Mouse (Mus musculus) ES-Bruce4 (cell line): ENCODE measurements around the gene Hap1. TPM values are rescaled to one million over a fixed set of nuclear protein-coding genes. Genes with fewer than 3 reads are reported as not detected.

Experiments used
- H3K27ac ChIP-seq: 2 replicates; pipeline ENCODE4 v1.5.1; 2012; ENCODE audit warnings: low read length, inconsistent platforms; ENCODE audit not compliant: insufficient read depth
- H3K27me3 ChIP-seq: 2 replicates; pipeline ENCODE4 v1.6.1; 2012; ENCODE audit warnings: mild to moderate bottlenecking, low read length, inconsistent platforms; ENCODE audit not compliant: control insufficient read depth, poor library complexity, insufficient read depth, severe bottlenecking
- H3K36me3 ChIP-seq: 2 replicates; pipeline ENCODE4 v1.6.1; 2012; ENCODE audit warnings: inconsistent platforms, mild to moderate bottlenecking, low read length, moderate library complexity; ENCODE audit not compliant: control insufficient read depth, poor library complexity, insufficient read depth, severe bottlenecking
- H3K4me1 ChIP-seq: one replicate; pipeline ENCODE4 v1.8.1; 2011; ENCODE audit warnings: low read length; ENCODE audit not compliant: control insufficient read depth, insufficient read depth
- H3K4me3 ChIP-seq: 2 replicates; pipeline ENCODE4 v1.5.1; 2011; ENCODE audit warnings: low read depth, mild to moderate bottlenecking, low read length
- H3K9ac ChIP-seq: 2 replicates; pipeline ENCODE4 v1.6.1; 2012; ENCODE audit warnings: low read depth, mild to moderate bottlenecking, inconsistent platforms; ENCODE audit not compliant: poor library complexity, severe bottlenecking
- H3K9me3 ChIP-seq: replicated peaks from 2 replicates; pipeline ENCODE4 v1.6.1; 2012; ENCODE audit warnings: mild to moderate bottlenecking, low read length, inconsistent platforms; ENCODE audit not compliant: control insufficient read depth, poor library complexity, insufficient read depth, severe bottlenecking
- CTCF ChIP-seq: IDR thresholded peaks from one replicate; pipeline ENCODE4 v1.8.1; 2011; ENCODE audit warnings: low read depth, low read length
- EP300 ChIP-seq: IDR thresholded peaks from 2 replicates; pipeline ENCODE4 v1.6.1; 2011; ENCODE audit warnings: low read depth, low read length; ENCODE audit not compliant: insufficient read depth
- POLR2A ChIP-seq: IDR thresholded peaks from one replicate; pipeline ENCODE4 v1.8.1; 2011; ENCODE audit warnings: low read length; ENCODE audit not compliant: insufficient read depth
- polyA plus RNA-seq: library from polyadenylated mRNA; stranded (reverse); fragments of >200 nt; gene quantifications from 2 replicates; pipeline ENCODE4 v1.2.4, GENCODE M21; 2011; ENCODE audit warnings: low read depth; ENCODE audit not compliant: missing spikeins, insufficient read depth, insufficient read length

Hap1 gene
- polyA plus RNA-seq, 1 experiment = 12.7 TPM

GRCm38 (mm10) chr11:100319492-100320171 lies 36.3 kb downstream of the Hap1 start, which contains the start of gene Eif1:
Eif1 (plus strand) TSS chr11:100319885.
- no peaks in the 10 kb centered on the region for H3K27me3 ChIP-seq
- no peaks in the 10 kb centered on the region for H3K9me3 ChIP-seq
- H3K27ac ChIP-seq = peak within 1 kb of the TSS; percentile 93
- TF ChIP-seq POLR2A (peak; percentile 66), EP300 (no peak)
- H3K9ac ChIP-seq = peak within 1 kb of the TSS; percentile 96
- H3K4me3 ChIP-seq = peak within 1 kb of the TSS; percentile 96
- peaks cover 22% of the 10 kb centered on the region for H3K36me3 ChIP-seq
- peaks cover 3% of the 10 kb centered on the region for H3K4me1 ChIP-seq

- Histone ChIP-seq H3K9me3 (no peaks in the 10 kb centered on the region), H3K27ac (peak overlapping the region; percentile 79), H3K36me3 (peaks cover 22% of the 10 kb centered on the region), H3K4me3 (peak overlapping the region; percentile 26), H3K4me1 (peaks cover 3% of the 10 kb centered on the region), H3K9ac (peak overlapping the region; percentile 58), H3K27me3 (no peaks in the 10 kb centered on the region)
- TF ChIP-seq POLR2A (no peak), EP300 (no peak), CTCF (no peak)
Observed at GRCm38 (mm10) chr11:100318529-100319451, 37.1 kb downstream of the Hap1 start.

- Histone ChIP-seq H3K4me1 (peaks cover 3% of the 10 kb centered on the region), H3K4me3 (no peak overlapping the region), H3K9me3 (no peaks in the 10 kb centered on the region), H3K27ac (peak overlapping the region; percentile 79), H3K9ac (no peak overlapping the region), H3K36me3 (peaks cover 22% of the 10 kb centered on the region), H3K27me3 (no peaks in the 10 kb centered on the region)
- TF ChIP-seq EP300 = no peak
- TF ChIP-seq CTCF = no peak
- no peak for TF ChIP-seq POLR2A
Observed at GRCm38 (mm10) chr11:100317826-100318380, 38.0 kb downstream of the Hap1 start.

GRCm38 (mm10) chr11:100315439-100315838 lies 40.5 kb downstream of the Hap1 start:
- H3K9ac ChIP-seq = no peak overlapping the region
- H3K36me3 ChIP-seq = peaks cover under 1% of the 10 kb centered on the region; the same call in 1 of the 2 replicates

DNA sequence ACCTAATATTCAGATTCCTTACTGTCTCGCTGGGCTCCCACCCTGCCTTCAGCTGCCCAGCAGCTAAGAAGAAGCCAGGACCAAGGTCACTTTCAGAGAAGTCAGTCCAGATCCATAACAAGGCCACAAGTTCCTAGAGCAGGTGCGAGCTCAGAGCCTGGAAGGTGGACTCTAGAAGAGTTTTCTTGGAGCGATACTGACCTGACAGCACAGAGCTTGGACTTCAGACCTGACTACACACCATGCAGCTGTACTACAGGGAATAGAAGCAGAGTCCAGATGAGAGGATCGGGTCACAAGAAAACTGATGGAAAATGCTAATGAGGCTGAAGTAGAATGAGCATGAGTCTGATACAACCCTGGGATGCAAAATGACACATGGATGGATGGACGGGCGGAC lies 42.5 kb downstream of the Hap1 start:
- Histone ChIP-seq H3K9me3 (no peaks in the 10 kb centered on the region), H3K27ac (no peak overlapping the region), H3K4me1 (peaks cover 3% of the 10 kb centered on the region), H3K9ac (no peak overlapping the region), H3K4me3 (no peak overlapping the region), H3K36me3 (no peaks in the 10 kb centered on the region), H3K27me3 (no peaks in the 10 kb centered on the region)
- TF ChIP-seq EP300 (no peak), POLR2A (no peak), CTCF (no peak)

More at GRCm38 (mm10) chr11:100315439-100315838, 40.5 kb downstream of the Hap1 start:
- H3K27ac ChIP-seq = peak overlapping the region; percentile 67
- no peak overlapping the region for H3K4me3 ChIP-seq
- no peak for TF ChIP-seq POLR2A
- no peak for TF ChIP-seq EP300
- no peak for TF ChIP-seq CTCF
- peaks cover 3% of the 10 kb centered on the region for H3K4me1 ChIP-seq
- no peaks in the 10 kb centered on the region for H3K9me3 ChIP-seq
- no peaks in the 10 kb centered on the region for H3K27me3 ChIP-seq
